Mouse (Mus musculus) left cerebral cortex, adult 18-20 months (tissue): ENCODE measurements around the gene Cox20. TPM values are rescaled to one million over a fixed set of nuclear protein-coding genes. Genes with fewer than 3 reads are reported as not detected.
"Not testable (repeated sequence)": the region's sequence is repeated elsewhere in the genome, so short reads cannot be mapped to it uniquely, and the experiment has no call there.

Experiments used
- DNase-seq, 2 experiments: peaks; one replicate each; pipeline ENCODE4 v3.0.0; 2021 to 2022; ENCODE audit warnings: low spot score in 2 of 2, mixed read lengths in 1 of 2
- long read RNA-seq, 2 experiments: library from polyadenylated mRNA; stranded (forward); transcript quantifications; one replicate each; pipeline ENCODE4 v2.0.0; 2021
- total RNA-seq, 2 experiments: library from RNA; stranded (reverse); gene quantifications; 2 replicates each; pipeline ENCODE4 v1.2.3; 2021

Cox20 gene
- total RNA-seq = 10 to 100 TPM; 33.1 to 34.6 TPM
- long read RNA-seq, experiment 1, transcript Cox20-201 (4 exons, 471 nt) = major isoform, 20 of 27 reads
- long read RNA-seq, experiment 1, partial matches to known transcripts = 1 of 27 reads
- long read RNA-seq, experiment 1, other reads (novel, unspliced or antisense) = 2 of 27 reads
- long read RNA-seq, experiment 2, transcript Cox20-201 (4 exons, 471 nt) = major isoform, 22 of 29 reads
- long read RNA-seq, experiment 2, partial matches to known transcripts = 1 of 29 reads
- long read RNA-seq, experiment 2, other reads (novel, unspliced or antisense) = 2 of 29 reads

DNA sequence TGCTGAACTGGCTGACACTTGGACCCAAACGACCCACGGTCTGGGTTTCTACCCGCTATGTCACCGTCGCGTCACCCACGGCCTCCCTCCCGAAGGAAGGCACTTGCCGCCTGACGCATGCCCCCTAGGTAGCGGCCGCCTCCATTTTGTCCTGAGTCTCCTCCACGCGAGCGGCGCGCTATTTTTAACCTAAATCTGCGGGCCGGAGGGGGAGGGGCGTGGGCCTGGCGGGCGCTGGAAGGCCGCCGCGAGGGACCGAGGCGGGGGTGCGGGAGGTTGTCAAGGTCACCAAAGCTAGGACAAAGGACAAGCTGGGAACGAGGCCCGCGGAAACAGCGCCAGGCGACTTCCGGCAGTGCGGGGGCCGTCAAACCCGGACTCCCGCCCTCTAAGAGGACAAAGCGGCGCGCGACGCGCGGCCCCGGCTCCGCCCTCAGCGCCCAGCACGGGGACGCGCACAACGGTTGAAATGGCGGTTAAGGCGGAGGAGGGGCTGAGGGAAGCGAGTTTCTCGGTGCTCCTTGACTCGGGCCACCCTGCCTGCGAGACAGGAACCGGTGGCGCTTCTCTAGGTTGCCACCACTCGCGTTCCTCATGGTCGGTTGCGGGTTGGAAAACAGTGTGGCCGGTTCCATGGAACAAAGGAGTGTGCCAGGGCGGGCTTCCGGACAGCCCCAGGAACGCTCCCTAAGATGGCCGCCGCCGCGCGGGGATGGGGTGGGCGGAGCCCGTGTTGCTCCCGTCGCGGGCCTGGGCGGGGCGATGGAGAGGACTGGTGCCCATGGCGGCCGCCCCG is at the start of gene Cox20:
Gene Cox20, plus strand, starts transcription at position 742 of the 796 bp plus-strand sequence.
- DNase-seq = peak; percentile 96

GRCm38 (mm10) chr1:178270635-178271034 is 48.3 kb upstream of the Cox20 start:
- DNase-seq = no peak

GRCm38 (mm10) chr1:178275174-178275730 is 43.7 kb upstream of the Cox20 start:
- peak in 1 of 2 experiments; percentile 6 for DNase-seq

DNA sequence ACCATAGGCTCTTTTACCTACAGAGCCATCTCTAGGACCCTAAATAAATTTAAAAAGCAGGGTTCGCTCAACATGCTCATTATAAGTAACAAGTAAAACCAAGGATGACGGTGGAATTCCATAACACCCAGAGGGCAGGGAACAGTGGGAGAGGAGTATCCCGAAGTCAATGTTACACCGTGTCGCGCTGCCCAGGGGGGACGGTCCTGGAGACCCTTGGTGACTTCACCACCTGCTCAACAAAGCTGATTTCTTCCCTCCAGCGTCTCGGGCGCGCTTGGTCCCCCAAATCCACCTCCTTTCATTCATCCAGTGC is 43.2 kb upstream of the Cox20 start:
- no peak for DNase-seq

DNA sequence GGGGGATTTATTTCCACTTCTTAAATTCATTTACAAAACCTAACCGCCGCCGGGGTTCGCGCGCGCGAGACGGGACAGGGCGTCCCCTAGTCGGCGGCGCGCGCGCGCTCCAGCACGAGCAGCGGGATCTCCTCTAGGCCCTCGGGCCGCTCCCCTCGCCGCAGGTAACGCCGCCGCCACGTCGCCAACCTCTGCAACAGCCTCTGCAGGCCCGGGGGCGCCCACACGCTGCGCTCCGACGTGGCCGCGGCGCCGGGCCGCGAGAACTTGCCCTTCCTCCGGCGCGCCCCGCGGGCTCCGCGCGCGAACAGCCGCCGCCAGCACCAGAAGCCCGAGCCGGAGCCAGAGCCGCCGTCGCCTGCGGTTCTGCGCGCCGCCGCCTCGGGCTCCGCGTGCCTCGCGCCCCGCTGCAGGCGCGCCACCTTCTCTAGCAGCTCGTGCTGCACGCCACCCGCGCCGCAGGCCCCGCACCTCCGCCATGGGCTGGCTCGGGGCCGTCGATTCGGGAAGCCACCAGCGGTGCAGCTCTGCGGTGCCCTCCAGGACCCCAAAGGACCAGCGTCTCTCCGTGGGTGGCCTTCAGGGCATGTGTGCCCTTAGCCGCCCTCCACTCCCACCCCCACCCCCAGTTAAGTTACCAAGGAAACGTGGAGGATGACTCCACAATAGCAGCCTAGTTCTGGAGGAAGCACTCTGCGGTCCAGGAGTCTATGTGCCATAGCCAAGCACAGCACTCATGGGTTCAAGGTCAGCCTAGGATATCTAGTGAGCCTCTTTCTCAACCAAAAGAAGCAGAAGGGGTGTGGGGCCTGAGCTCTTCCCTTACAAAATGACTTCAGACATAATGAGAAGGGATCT is 42.6 kb upstream of the Cox20 start:
- peak; percentile 61 to 77 for DNase-seq

DNA sequence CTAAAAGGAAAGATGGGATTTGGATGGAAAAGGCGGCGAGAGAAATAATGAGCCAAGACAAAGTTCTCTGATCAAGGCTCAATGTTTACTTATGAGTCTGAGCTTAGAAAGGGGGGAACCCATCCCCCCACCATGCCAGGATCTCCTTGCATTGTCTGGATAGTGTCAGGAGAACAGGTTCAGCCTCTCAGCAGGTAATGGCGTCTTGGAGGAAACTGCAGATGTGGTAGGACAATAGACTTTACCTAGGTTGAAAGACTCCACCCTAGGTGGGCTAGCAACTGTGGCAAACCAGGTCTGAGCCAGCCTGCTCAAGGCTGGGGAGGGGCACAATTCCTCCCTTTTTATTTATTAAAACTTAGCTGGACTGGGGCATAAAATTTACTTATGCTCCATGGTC is 35.6 kb upstream of the Cox20 start:
- DNase-seq = not testable (repeated sequence)

DNA sequence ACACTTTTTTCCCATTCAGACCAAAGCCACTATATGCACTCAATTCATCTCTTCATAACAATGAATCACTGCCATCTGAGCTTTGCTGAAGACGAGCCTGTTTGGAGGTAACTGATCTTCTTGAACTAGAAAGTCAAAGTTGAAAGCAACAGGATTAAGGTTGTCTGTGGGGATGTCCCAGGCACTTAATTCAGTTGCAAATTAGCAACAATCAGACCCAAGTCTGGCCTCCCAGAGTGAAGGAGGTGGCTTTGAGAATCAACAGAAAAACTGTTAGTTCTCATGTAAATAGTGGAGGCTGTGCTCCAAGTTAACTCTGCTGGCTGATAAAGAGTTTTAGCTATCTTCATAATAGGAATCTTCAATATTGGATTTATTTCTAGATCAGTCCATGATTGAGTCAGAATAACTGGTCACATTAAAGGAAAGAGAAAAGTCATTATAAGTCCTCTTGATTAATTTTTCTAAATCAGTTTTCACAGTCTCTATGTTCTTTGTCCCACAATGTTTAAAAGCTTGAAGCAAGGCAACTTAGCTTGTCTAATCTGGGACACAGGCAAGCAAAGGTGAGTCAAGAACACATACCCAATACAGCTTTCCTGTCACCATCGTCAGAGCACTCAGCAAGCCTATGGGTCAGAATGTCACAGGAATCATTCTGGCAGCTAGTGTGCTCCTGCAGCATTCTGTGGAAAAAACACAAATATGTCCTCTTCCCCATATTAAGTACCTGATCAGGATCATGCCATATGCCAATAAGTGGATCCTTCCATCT is 34.8 kb upstream of the Cox20 start:
- no peak for DNase-seq

- DNase-seq = no peak
Measured at GRCm38 (mm10) chr1:178287601-178288176, 31.2 kb upstream of the Cox20 start.

GRCm38 (mm10) chr1:178291716-178292115 is 27.2 kb upstream of the Cox20 start:
- DNase-seq = no peak

GRCm38 (mm10) chr1:178294051-178294450 is 24.9 kb upstream of the Cox20 start:
- DNase-seq = no peak

DNA sequence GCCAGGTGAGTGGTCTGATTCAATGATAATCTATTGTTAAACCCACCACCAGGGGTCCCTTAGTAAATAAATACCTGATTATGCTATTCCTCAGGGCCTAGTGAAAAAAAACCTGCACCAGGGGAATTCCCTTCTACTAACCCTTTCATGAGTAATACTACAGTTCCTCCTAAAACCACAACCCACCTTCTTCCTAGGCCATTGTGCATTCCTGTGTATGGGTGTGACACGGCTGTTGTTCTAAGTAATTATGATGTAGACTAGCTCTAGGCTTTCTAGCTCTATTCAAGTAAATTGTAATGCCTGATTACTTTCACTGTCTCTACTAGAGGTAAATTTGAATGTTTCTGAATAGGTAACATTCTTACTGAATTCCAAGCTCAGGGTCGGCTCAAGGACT is 17.7 kb upstream of the Cox20 start:
- not testable (repeated sequence) for DNase-seq

- DNase-seq = peak; percentile 76 to 82
Measured at GRCm38 (mm10) chr1:178303425-178303824, 15.5 kb upstream of the Cox20 start.

DNA sequence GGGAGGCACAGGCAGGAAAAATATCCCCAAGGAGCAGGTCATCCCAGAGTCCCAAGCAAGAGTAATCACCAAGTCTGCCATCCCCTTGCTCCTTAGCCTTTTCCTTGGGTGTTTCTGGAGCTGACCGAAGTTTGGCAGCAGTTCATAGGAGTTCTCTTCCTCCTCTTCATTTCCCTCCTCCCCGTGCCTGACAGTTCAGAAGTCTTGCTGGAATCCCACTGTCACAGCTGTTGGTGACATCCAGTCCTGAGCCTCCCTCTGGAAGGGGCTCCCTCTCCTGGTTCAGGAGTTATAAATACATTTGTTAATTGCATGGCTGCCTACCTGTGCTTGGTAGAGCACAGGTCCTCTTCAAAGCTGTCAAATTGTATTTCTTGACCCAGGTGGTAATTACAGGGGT is 9.4 kb upstream of the Cox20 start:
- no peak for DNase-seq

DNA sequence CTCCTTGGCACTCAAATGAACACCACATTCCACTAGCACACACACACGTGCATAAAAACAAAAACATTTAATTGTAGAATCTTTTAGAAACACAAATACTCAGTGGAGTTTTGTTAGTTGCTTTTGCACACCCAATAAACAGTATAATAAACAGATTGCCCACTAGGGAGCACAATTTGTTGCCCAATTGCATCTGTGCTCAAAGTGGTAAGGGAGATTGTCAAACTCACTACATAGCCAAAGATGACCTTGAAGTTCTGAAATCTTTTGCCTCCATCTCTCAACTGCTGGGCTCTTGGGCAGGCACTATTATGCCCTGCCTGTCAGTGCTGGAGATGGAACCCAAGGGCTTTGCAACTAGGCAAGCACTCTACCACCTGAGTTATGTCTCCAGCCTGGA is 8.8 kb upstream of the Cox20 start:
- DNase-seq = no peak

- DNase-seq = no peak
Measured at GRCm38 (mm10) chr1:178313039-178313597, 5.8 kb upstream of the Cox20 start.

GRCm38 (mm10) chr1:178314236-178314635 is 4.7 kb upstream of the Cox20 start:
- no peak for DNase-seq

GRCm38 (mm10) chr1:178317275-178318001 is 1.5 kb upstream of the Cox20 start:
- no peak for DNase-seq

DNA sequence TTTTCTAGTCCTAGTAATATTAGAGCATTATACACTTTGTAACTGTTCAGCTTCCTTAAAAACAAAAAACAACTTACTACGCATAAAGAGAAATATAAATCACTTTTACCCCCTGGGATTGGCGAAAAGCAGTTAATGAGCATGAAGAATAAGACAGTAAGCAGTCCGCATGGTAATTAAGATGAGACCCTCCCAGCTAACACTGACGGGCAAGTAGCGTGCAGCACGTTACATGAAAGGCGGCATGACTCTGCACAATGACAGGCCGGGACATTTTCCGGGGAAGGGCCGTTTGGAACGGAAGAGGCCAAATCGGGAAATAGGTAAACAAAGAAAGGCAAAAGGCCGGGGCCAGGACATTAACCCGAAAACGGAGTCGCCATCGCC is 935 bp upstream of the Cox20 start:
- DNase-seq = no peak

DNA sequence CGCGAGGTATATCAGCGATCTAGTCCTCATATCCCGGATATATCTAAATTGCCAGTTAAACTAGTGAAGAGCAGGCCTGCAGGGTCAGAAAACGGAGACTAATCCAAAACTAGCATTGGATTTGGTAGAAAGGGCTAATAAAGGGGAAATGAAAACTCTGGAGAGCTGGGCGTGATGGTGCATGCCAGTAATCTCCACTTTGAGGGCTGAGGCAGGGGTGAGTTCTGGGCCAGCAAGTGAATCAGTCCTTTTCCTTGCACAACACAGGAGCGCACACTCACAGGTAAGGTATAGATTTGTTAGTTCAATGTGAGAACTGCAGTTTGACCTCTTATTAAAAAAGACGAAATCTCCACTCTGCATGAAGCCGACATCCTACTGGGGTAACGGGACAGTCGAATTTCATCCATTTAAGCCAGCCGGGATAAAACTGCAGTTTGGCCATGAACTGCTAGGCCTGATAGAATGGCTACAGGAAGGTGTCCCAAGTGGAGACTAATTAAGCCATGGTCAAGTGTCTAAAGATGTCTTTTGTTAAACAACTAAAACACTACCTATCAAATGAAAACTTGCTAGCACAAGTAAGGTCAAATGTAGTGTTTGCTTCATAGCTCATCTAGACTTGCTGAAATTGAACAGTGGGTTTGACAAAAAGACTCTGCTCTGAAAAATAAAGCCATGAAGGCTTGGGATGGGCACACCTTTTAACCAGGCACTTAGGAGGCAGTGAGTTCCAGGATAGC is 536 bp downstream of the Cox20 start:
- peak; percentile 18 to 33 for DNase-seq
